9 mouse cellular contexts compared by ENCODE assay signal in genomic region chr3:27467505-27468020, GRCm38 (mm10).
A peak's percentile ranks its signal among the peaks of the same experiment; 100 is the strongest.
DNase-seq lines count a peak whose midpoint lies in the region; ATAC-seq and TF ChIP-seq lines count a peak whose summit lies in the region.
"Had no signal": no experiment of that assay in that cellular context is flagged by ENCODE, and none has a peak within 500 bp of the region (broad histone marks: within the 10 kb centered on the region; RNA-seq: fewer than 3 reads in every experiment).

No protein-coding gene starts in this region.

- no peak for DNase-seq in forebrain, postnatal 0 days
- no peak for DNase-seq in liver, adult 2 months (ENCODE audit: extremely low read depth, low read depth, low spot score)
- peak; percentile 67 for DNase-seq in thymus, adult 2 months
- DNase-seq in layer of hippocampus, adult 8-10 months (ENCODE audit: low spot score in 2 of 2) = no peak

- H3K27ac ChIP-seq in forebrain, postnatal 0 days (ENCODE audit: low read depth, low read length) = no peak overlapping the region
- no peak overlapping the region for H3K27ac ChIP-seq in forebrain, embryonic 12.5 days
- H3K27ac ChIP-seq in liver, adult 2 months (replicated peaks; ENCODE audit: insufficient read depth, low read depth, low read length) = no peak overlapping the region
- no peak overlapping the region for H3K27ac ChIP-seq in liver, embryonic 12.5 days
- no peak overlapping the region for H3K27ac ChIP-seq in thymus, adult 2 months (ENCODE audit: control insufficient read depth, insufficient read depth, low read length)
- H3K27ac ChIP-seq in neural tube, embryonic 15.5 days (replicated peaks) = no peak overlapping the region

- H3K4me3 ChIP-seq in forebrain, postnatal 0 days (ENCODE audit: low read depth, low read length) = no peak overlapping the region
- no peak overlapping the region for H3K4me3 ChIP-seq in forebrain, embryonic 12.5 days (replicated peaks)
- no peak overlapping the region for H3K4me3 ChIP-seq in liver, adult 2 months (ENCODE audit: insufficient read depth, low read depth, low read length)
- no peak overlapping the region for H3K4me3 ChIP-seq in liver, embryonic 12.5 days
- H3K4me3 ChIP-seq in thymus, adult 2 months (ENCODE audit: control insufficient read depth, insufficient read depth, low read length) = no peak overlapping the region
- H3K4me3 ChIP-seq in neural tube, embryonic 15.5 days (replicated peaks) = no peak overlapping the region
- H3K4me3 ChIP-seq: embryonic facial prominence, embryonic 15.5 days had no signal

- no peaks in the 10 kb centered on the region; the same call in 1 of the 2 replicates for H3K79me2 ChIP-seq in liver, adult 2 months (ENCODE audit: control insufficient read depth, insufficient read depth, low read length)

- no peak overlapping the region for H3K4me2 ChIP-seq in forebrain, postnatal 0 days (ENCODE audit: low read depth)
- no peak overlapping the region for H3K4me2 ChIP-seq in forebrain, embryonic 12.5 days
- H3K4me2 ChIP-seq in liver, embryonic 12.5 days = no peak overlapping the region
- H3K4me2 ChIP-seq in neural tube, embryonic 15.5 days = no peak overlapping the region
- H3K4me2 ChIP-seq: embryonic facial prominence, embryonic 15.5 days had no signal

- peak; percentile 44 for TF ChIP-seq CTCF in forebrain, postnatal 0 days (IDR thresholded peaks at IDR 0.05; ENCODE audit: low read depth)
- peak; percentile 66 for TF ChIP-seq CTCF in liver, adult 2 months (IDR thresholded peaks at IDR 0.05; ENCODE audit: low read depth, low read length)
- TF ChIP-seq CTCF in thymus, adult 2 months (IDR thresholded peaks at IDR 0.05; ENCODE audit: borderline replicate concordance, control insufficient read depth, extremely low read depth, insufficient read depth, low read length, poor library complexity) = no peak

- H3K36me3 ChIP-seq in forebrain, postnatal 0 days (ENCODE audit: insufficient read depth) = peaks cover 6% of the 10 kb centered on the region; the same call in 1 of the 2 replicates
- 0 out of 2 replicates have a peak, but pooled peaks cover 10% of the 10 kb centered on the region for H3K36me3 ChIP-seq in forebrain, embryonic 12.5 days (replicated peaks)
- peaks cover 20% of the 10 kb centered on the region; the same call in 1 of the 2 replicates for H3K36me3 ChIP-seq in liver, adult 2 months (ENCODE audit: control insufficient read depth, insufficient read depth, low read length)
- peaks cover 41% of the 10 kb centered on the region for H3K36me3 ChIP-seq in liver, embryonic 12.5 days
- H3K36me3 ChIP-seq in thymus, adult 2 months (ENCODE audit: control insufficient read depth, insufficient read depth, low read length) = no peaks in the 10 kb centered on the region
- H3K36me3 ChIP-seq in neural tube, embryonic 15.5 days = 0 out of 2 replicates have a peak, but pooled peaks cover 6% of the 10 kb centered on the region

- H3K9ac ChIP-seq in forebrain, postnatal 0 days = no peak overlapping the region
- H3K9ac ChIP-seq in forebrain, embryonic 12.5 days = no peak overlapping the region
- no peak overlapping the region for H3K9ac ChIP-seq in liver, adult 2 months (ENCODE audit: low read depth, low read length)
- H3K9ac ChIP-seq in liver, embryonic 12.5 days = no peak overlapping the region
- H3K9ac ChIP-seq in neural tube, embryonic 15.5 days (replicated peaks) = no peak overlapping the region
- H3K9ac ChIP-seq: embryonic facial prominence, embryonic 15.5 days had no signal

- no peaks in the 10 kb centered on the region for H3K9me3 ChIP-seq in forebrain, postnatal 0 days (ENCODE audit: low read length)
- H3K9me3 ChIP-seq in forebrain, embryonic 12.5 days = no peaks in the 10 kb centered on the region
- H3K9me3 ChIP-seq in liver, embryonic 12.5 days (replicated peaks) = no peaks in the 10 kb centered on the region
- H3K9me3 ChIP-seq in neural tube, embryonic 15.5 days (replicated peaks) = no peaks in the 10 kb centered on the region
- H3K9me3 ChIP-seq: embryonic facial prominence, embryonic 15.5 days had no signal

- H3K27me3 ChIP-seq in forebrain, postnatal 0 days (ENCODE audit: insufficient read depth, low read length) = no peaks in the 10 kb centered on the region
- no peaks in the 10 kb centered on the region for H3K27me3 ChIP-seq in forebrain, embryonic 12.5 days
- no peaks in the 10 kb centered on the region for H3K27me3 ChIP-seq in liver, adult 2 months (ENCODE audit: control insufficient read depth, insufficient read depth, low read length)
- no peaks in the 10 kb centered on the region for H3K27me3 ChIP-seq in liver, embryonic 12.5 days (replicated peaks)
- H3K27me3 ChIP-seq in thymus, adult 2 months (ENCODE audit: control insufficient read depth, insufficient read depth, low read length) = no peaks in the 10 kb centered on the region
- H3K27me3 ChIP-seq in neural tube, embryonic 15.5 days (replicated peaks) = no peaks in the 10 kb centered on the region
- H3K27me3 ChIP-seq: embryonic facial prominence, embryonic 15.5 days had no signal

- 79% methylated on average over 11 of the region's 11 CpGs for WGBS in forebrain, postnatal 0 days
- WGBS in forebrain, embryonic 12.5 days = 87% methylated on average over 11 of the region's 11 CpGs
- 80% methylated on average over 11 of the region's 11 CpGs for WGBS in liver, adult 2 months
- WGBS in liver, embryonic 12.5 days (ENCODE audit: insufficient replicate concordance) = 69% methylated on average over 11 of the region's 11 CpGs
- WGBS in thymus, adult 2 months = 92% methylated on average over 11 of the region's 11 CpGs
- WGBS in neural tube, embryonic 15.5 days = 87% methylated on average over 11 of the region's 11 CpGs

- no peak for ATAC-seq in forebrain, postnatal 0 days
- no peak for ATAC-seq in forebrain, embryonic 12.5 days (ENCODE audit: low FRiP score)
- ATAC-seq in liver, embryonic 12.5 days = no peak
- peak; percentile 46 for ATAC-seq in granulocyte monocyte progenitor cell, adult 5-6 weeks (replicated peaks; ENCODE audit: poor library complexity, severe bottlenecking)
- no peak for ATAC-seq in neural tube, embryonic 15.5 days (ENCODE audit: low FRiP score)

- no peak for TF ChIP-seq POLR2A in liver, adult 2 months (IDR thresholded peaks at IDR 0.05; ENCODE audit: extremely low read depth, insufficient read depth, low read length)
- TF ChIP-seq POLR2A in thymus, adult 2 months (IDR thresholded peaks at IDR 0.05; ENCODE audit: control insufficient read depth, extremely low read depth, insufficient read depth, low read length, poor library complexity) = no peak

- no peaks in the 10 kb centered on the region for H3K4me1 ChIP-seq in forebrain, postnatal 0 days (ENCODE audit: insufficient read depth)
- no peaks in the 10 kb centered on the region for H3K4me1 ChIP-seq in forebrain, embryonic 12.5 days
- H3K4me1 ChIP-seq in liver, adult 2 months (ENCODE audit: control insufficient read depth, insufficient read depth, low read length) = no peaks in the 10 kb centered on the region
- no peaks in the 10 kb centered on the region for H3K4me1 ChIP-seq in liver, embryonic 12.5 days
- peaks cover 20% of the 10 kb centered on the region for H3K4me1 ChIP-seq in thymus, adult 2 months (replicated peaks; ENCODE audit: control insufficient read depth, insufficient read depth, low read length)
- peaks cover 4% of the 10 kb centered on the region; the same call in 1 of the 2 replicates for H3K4me1 ChIP-seq in neural tube, embryonic 15.5 days
